Mouse (Mus musculus) testis, adult 2 months (tissue): ENCODE results near the gene Mmp24. TPM values are rescaled to one million over a fixed set of nuclear protein-coding genes. Genes with fewer than 3 reads are reported as not detected.

Experiments
- H3K27ac ChIP-seq: fragments of 200-500 bp; 2 replicates; pipeline ENCODE4 v1.5.1; 2012; ENCODE audit warnings: low read depth, low read length; ENCODE audit not compliant: control insufficient read depth, insufficient read depth
- H3K27me3 ChIP-seq: fragments of 200-500 bp; 2 replicates; pipeline ENCODE4 v1.6.1; 2012; ENCODE audit warnings: mild to moderate bottlenecking, low read length, moderate library complexity; ENCODE audit not compliant: control insufficient read depth, insufficient read depth
- H3K36me3 ChIP-seq: fragments of 200-500 bp; 2 replicates; pipeline ENCODE4 v1.6.1; 2012; ENCODE audit warnings: mild to moderate bottlenecking, low read length; ENCODE audit not compliant: control insufficient read depth, insufficient read depth
- H3K4me1 ChIP-seq: fragments of 200-500 bp; 2 replicates; pipeline ENCODE4 v1.6.1; 2012; ENCODE audit warnings: low read length; ENCODE audit not compliant: control insufficient read depth, insufficient read depth
- H3K4me3 ChIP-seq: fragments of 200-500 bp; 2 replicates; pipeline ENCODE4 v1.5.1; 2012; ENCODE audit warnings: low read depth, mild to moderate bottlenecking, low read length, moderate library complexity, mixed read lengths; ENCODE audit not compliant: control insufficient read depth
- CTCF ChIP-seq: fragments of 200-500 bp; IDR thresholded peaks from 2 replicates; pipeline ENCODE4 v1.5.1; 2012; ENCODE audit warnings: low read depth, mild to moderate bottlenecking, inconsistent platforms, low read length, moderate library complexity; ENCODE audit not compliant: control insufficient read depth, insufficient read depth, insufficient replicate concordance
- POLR2A ChIP-seq: fragments of 200-500 bp; IDR thresholded peaks from 2 replicates; pipeline ENCODE4 v1.6.1; 2012; ENCODE audit warnings: low read depth, mild to moderate bottlenecking, inconsistent platforms, low read length, moderate library complexity; ENCODE audit not compliant: control insufficient read depth
- polyA plus RNA-seq: library from polyadenylated mRNA; depleted of rRNA; stranded (reverse); fragments of >200 nt; gene quantifications from 2 replicates; pipeline ENCODE4 v1.2.3, GENCODE M21; 2012

Gene Mmp24
- polyA plus RNA-seq, 1 experiment, result 2.1 TPM

- no peak overlapping the region for H3K27ac ChIP-seq
- H3K4me3 ChIP-seq, result no peak overlapping the region
These were observed 30.2 kb downstream of the Mmp24 start for GRCm38 (mm10) chr2:155805231-155805924.

GRCm38 (mm10) chr2:155805925-155806255 lies 30.7 kb downstream of the Mmp24 start:
- Histone ChIP-seq H3K4me3 (no peak overlapping the region), H3K4me1 (no peaks in the 10 kb centered on the region; the same call in 1 of the 2 replicates), H3K27ac (no peak overlapping the region), H3K27me3 (no peaks in the 10 kb centered on the region), H3K36me3 (no peaks in the 10 kb centered on the region)
- no peak for TF ChIP-seq POLR2A
- TF ChIP-seq CTCF, result no peak

More at GRCm38 (mm10) chr2:155805231-155805924, 30.2 kb downstream of the Mmp24 start:
- Histone ChIP-seq H3K4me1 (no peaks in the 10 kb centered on the region; the same call in 1 of the 2 replicates), H3K36me3 (no peaks in the 10 kb centered on the region), H3K27me3 (no peaks in the 10 kb centered on the region)
- no peak for TF ChIP-seq CTCF
- no peak for TF ChIP-seq POLR2A

GRCm38 (mm10) chr2:155806548-155806947 lies 31.4 kb downstream of the Mmp24 start:
- no peak overlapping the region for H3K27ac ChIP-seq
- H3K36me3 ChIP-seq, result no peaks in the 10 kb centered on the region
- no peak overlapping the region for H3K4me3 ChIP-seq
- no peaks in the 10 kb centered on the region for H3K27me3 ChIP-seq
- TF ChIP-seq POLR2A (no peak), CTCF (no peak)
- H3K4me1 ChIP-seq, result no peaks in the 10 kb centered on the region; the same call in 1 of the 2 replicates

GRCm38 (mm10) chr2:155807408-155807807 lies 32.3 kb downstream of the Mmp24 start:
- Histone ChIP-seq H3K27ac (no peak overlapping the region), H3K36me3 (no peaks in the 10 kb centered on the region), H3K27me3 (no peaks in the 10 kb centered on the region), H3K4me3 (no peak overlapping the region), H3K4me1 (no peaks in the 10 kb centered on the region; the same call in 1 of the 2 replicates)
- TF ChIP-seq POLR2A (no peak), CTCF (no peak)

- Histone ChIP-seq H3K27ac (no peak overlapping the region), H3K4me3 (no peak overlapping the region), H3K27me3 (no peaks in the 10 kb centered on the region), H3K4me1 (no peaks in the 10 kb centered on the region; the same call in 1 of the 2 replicates), H3K36me3 (no peaks in the 10 kb centered on the region)
- TF ChIP-seq POLR2A, result no peak
- no peak for TF ChIP-seq CTCF
These were observed 34.5 kb downstream of the Mmp24 start for GRCm38 (mm10) chr2:155809620-155810019.

GRCm38 (mm10) chr2:155811821-155812396 lies 36.8 kb downstream of the Mmp24 start:
- TF ChIP-seq CTCF, result peak; percentile 88
- no peak for TF ChIP-seq POLR2A
- Histone ChIP-seq H3K4me1 (no peaks in the 10 kb centered on the region; the same call in 1 of the 2 replicates), H3K27ac (no peak overlapping the region), H3K4me3 (no peak overlapping the region), H3K36me3 (no peaks in the 10 kb centered on the region), H3K27me3 (no peaks in the 10 kb centered on the region)

- H3K27ac ChIP-seq, result no peak overlapping the region
- no peaks in the 10 kb centered on the region for H3K27me3 ChIP-seq
- no peaks in the 10 kb centered on the region for H3K36me3 ChIP-seq
- TF ChIP-seq CTCF (no peak), POLR2A (no peak)
- peaks cover under 1% of the 10 kb centered on the region for H3K4me1 ChIP-seq
- no peak overlapping the region for H3K4me3 ChIP-seq
These were observed 37.5 kb downstream of the Mmp24 start for GRCm38 (mm10) chr2:155812637-155813036.
